Mouse (Mus musculus): ENCODE measurements around the gene Dhx35. TPM values are rescaled to one million over a fixed set of nuclear protein-coding genes. Genes with fewer than 3 reads are reported as not detected.

Gene Dhx35
- total RNA-seq, 2 experiments from 2014 or later: 23.7 to 24.3 TPM

DNA sequence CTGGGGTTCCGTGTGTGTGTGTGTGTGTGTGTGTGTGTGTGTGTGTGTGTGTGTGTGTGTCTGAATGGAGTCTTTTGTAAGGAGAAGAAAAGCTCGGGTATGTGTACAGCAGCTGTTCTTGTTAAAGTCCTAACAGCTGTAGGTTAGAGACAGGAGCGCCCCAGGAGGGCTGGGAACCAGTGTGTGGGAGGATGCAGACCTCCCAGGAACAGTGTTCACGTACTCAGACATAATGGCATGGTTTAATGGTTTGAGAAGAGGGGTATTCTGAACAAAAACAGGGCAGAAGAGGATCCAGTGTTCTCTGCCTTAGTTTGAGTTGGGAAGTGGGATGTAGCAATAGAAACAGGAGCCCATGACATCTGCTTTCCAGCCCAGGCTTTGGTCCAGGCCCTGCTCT is 4.7 kb downstream of the Dhx35 start:
- DNase-seq: no peak
- intact Hi-C loops (cut with DNase I): no loop called here

DNA sequence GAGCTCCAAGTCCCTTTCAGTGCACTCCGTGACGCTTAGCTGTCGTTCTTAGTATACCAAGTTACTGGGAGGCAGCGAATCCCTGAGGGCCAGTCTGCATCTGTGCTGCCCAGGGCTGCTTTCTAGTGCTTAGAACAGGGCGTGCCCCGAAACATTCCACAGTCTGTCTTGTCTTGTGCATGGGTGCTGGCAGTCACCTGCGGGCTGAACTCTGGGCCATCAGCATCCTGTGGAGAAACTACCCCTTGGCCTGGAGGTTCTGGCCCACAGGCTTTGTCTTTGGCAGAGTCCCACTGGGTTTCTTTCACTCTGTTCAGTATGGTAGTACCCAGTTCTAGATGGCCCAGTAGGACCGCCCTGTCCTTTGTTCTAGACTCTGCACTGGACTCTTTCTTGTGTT is 6.2 kb downstream of the Dhx35 start:
- DNase-seq: no peak
- intact Hi-C loops (cut with DNase I): no loop called here

DNA sequence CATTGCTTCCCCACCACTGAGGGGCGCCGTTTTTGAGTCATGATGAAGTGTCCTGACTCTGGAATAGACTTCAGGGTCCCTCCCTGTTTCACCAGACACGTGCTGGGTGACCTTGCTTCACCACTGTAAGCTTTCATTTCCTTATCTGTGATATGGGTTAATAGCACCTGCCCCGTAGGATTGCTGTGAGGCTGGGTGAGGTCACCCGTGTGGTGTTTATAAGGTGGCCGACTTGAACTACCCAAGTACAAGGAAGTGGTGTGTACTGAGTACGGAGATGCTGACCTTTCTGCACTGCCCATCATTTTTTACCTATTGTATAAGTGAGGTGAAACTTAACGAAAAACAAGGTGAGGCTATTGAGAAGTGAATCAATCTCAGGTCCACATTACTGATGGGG is 9.0 kb downstream of the Dhx35 start:
- intact Hi-C loops (cut with DNase I): no loop called here
- DNase-seq: no peak

DNA sequence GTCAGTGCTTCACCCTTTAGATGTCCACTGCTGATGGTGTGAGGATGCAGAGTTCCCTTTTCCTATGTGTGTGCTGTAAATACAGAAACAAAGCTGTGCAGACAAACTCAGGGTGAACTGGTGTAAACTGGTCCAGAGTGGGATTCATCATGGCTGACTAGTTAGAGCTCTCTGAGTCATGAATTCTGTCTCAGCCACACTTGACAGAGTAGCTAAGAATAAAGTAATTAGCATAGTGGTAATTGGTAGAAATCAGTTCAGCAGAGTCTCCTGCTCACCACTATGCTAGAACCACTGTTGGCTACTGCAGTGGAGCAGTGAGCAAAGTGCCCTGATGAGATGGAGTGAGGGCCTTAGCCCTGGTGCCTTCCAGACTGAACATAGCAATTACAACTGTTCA is 21.1 kb downstream of the Dhx35 start:
- intact Hi-C loops (cut with DNase I): no loop called here
- no peak for DNase-seq

DNA sequence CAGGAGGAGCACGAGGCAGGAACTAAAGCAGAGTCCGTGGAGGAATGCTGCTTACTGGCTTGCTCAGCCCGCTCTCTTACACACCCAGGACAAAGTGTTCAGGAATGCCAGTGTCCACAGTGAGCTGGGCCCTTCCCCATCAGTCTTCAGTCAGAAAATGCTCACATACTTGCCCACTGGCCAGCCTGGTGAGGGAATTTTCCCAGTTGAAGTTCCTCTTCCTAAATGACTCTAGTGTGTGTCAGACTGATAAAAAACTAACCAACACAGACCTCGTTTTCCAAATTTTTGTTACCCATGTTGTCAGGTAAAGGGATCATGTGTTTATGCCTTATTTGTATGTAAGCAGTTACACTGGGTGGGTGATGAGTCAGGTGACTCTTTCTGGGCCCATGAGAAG is 21.6 kb downstream of the Dhx35 start:
- intact Hi-C loops (cut with DNase I): no loop called here
- no peak for DNase-seq

DNA sequence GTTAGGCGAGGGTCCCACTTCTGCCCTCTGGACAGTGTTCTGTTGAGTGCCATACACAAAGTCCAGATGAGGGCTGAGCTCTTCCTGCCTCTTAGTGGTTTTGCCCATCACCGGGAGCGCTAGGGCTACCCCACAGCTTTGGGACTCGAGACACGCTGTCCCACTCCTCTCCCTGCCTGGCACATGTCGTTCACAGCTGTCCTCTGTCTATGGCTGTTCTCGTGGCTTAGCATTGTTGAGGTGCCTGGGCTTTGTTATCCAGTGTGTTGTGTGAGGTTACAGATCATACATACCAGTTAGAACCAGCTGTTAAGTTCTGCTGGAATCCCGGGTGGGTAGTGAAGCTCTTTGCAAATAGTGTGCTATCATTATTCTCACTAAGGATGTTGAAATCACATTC is 23.1 kb downstream of the Dhx35 start:
- intact Hi-C loops (cut with DNase I): no loop called here
- no peak for DNase-seq

DNA sequence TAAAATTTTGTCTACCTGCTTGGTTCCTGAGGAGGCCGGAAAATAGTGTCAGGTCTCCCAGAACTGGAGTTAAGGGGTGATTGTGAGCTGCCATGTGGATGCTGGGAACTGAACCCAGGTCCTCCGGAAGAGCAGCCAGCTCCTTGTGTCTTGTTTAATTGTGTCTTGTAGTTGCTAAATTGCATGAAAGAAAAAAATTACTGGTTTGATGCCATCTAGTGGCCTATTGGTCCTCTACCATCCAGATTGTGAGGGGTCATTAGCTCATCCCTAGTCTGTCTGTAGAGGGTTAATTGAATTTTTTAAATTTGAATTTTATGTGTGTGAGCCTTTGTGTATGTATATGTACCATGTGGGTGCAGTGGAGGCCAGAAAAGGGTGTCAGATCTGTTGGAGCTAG is 33.5 kb downstream of the Dhx35 start:
- intact Hi-C loops (cut with DNase I): no loop called here
- DNase-seq: no peak

DNA sequence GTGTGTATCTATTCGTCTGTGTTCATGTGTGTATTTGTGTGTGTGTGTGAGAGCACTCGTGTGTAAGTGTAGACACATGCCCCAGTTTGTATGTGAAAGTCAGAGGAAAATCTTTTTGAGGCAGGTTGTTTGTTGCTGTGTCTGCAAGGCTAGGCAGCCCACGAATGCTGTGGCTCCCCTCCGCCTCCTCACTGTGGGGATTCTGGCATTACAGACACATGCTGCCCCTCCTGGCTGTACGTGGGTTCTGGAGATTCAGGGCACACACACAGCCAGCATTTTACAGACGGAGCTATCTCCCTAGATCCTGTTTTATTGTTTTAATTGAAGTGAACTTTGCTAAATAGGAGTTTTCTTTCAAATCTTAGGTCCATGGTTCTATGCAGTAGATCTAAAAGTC is 35.1 kb downstream of the Dhx35 start:
- intact Hi-C loops (cut with DNase I): no loop called here
- no peak for DNase-seq

DNA sequence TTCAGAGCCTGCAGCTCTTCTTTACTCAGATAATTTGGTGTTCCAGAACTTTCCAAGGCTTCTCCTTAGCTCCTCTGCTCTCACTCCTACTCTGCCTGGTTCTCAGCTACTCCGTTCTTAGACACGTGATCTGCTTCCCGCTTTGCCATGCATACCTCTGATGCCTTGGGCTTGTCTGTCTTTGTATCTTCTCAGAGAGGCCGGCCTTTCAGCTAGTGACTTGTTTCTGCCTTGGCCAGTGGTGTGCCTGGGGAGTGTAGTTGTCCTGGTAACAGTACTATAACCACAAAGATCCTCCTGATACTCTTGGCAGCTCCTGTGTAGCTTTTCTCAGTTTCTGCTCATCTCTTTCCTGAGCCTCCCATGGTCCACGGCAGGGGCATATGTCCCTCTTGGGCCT is 38.6 kb downstream of the Dhx35 start:
- intact Hi-C loops (cut with DNase I): no loop called here
- no peak for DNase-seq

DNA sequence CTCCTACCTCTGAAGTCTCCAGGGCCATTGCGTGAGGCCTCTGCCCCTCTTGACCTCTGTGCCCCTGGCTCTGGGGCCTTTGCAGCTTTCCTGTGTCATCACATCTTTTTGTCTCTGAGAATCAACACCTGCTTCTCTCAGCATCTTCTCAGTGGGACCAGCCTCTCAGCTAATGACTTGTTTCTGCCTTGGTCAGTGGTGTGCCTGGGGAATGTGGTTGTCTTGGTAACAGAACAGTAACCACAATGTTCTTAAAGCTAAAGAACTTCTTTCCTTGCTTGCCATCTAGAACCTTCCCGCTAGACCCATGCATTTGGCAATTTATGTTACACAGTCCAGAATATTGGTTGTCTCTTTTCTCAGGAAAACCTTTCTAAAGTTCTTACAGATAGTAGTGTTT is 39.0 kb downstream of the Dhx35 start:
- no peak for DNase-seq
- intact Hi-C loops (cut with DNase I): no loop called here

DNA sequence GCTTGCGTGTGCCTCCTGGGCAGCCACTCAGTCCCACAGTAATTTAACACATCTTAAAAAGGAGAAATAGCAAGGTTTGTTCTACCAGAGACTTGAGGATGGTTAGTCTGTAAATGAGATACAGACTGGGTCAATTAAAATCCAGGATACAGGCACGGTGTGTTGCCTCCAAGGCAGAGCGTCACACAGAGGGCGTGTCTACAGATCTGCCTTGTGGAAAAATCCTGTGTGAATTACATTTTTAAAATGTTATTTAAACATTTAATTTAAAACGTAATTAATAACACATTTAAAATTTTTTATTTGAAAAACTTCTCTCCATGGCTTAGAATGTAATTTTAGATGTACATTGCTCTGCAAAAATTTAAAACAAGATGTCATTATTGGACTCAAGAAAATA is 48.7 kb downstream of the Dhx35 start:
- no peak for DNase-seq
- intact Hi-C loops (cut with DNase I): no loop called here

DNA sequence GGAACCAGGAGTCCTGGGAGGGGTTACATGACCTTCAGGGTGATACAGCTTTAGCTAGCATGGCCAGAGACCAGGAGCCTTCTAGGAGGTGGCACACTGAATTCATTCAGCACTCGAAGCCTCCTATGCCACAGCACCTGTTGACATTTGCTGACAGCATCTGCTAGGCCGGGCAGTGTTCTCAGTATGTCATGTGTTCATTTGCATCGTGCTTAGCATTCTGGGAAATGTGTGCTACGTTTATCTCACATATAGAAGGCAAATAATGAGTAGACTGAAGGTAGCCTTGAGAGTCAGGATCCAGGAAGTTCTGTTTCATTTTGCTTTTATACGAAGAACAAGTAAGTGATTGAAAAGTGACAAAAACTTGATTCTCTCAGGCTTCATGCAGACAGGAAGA is 50.4 kb downstream of the Dhx35 start:
- intact Hi-C loops (cut with DNase I): no loop called here
- no peak for DNase-seq

DNA sequence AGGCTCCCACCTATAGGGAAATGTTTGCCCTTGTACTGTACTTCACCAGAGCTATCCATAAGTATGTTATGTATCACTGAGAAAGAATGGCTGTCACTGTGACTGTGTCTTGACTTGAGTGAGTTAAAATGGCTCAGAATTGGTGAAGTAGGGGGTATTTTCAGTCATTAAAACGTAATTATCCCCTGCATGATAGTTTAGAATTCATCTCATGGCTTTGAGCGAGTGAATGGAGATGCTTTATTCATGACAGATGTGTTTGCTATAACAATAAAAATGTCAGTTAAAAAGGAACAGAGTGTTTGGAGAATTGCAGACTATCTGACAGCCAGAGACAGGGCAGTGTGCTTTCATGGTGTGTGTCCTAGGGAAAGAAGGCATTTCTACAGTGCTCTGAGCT is 51.6 kb downstream of the Dhx35 start:
- intact Hi-C loops (cut with DNase I): no loop called here
- no peak for DNase-seq

DNA sequence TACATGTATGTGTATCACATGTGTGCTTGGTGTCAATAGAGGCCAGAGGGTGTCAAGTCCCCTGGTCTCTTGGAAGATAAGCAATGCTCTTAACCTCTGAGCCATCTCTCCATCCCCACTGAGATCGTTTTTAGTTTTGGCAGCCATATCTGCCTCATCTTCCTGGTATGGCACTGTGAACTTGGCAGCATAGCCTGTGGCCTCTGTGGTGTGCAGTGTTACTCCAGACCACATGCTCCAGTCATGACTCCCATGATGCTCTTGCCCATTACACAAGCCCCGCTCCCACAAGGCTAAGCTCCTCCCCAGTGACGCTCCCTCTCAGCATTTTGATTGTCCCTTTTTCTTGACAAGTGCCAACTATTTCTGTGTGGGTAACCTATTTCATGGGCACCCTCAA is 53.4 kb downstream of the Dhx35 start:
- intact Hi-C loops (cut with DNase I): no loop called here
- DNase-seq: peak; percentile 39

DNA sequence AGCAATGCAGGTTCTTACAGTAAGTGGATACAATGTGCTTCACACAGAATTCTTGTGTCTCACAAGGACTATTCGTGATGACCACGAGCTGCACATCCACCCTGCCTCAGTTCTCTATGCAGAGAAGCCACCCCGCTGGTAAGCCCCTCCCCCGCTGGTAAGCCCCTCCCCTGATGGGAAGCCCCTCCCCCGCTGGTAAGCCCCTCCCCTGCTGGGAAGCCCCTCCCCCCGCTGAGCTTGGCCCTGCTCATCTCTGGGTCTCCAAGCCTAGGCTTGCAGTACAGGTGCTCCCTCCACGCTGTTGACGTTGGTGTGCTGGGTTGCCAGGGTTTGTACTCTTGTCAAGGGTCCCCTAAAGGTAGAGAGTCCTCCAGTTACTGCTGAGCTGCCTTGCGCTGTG is 54.8 kb downstream of the Dhx35 start:
- intact Hi-C loops (cut with DNase I): no loop called here
- no peak for DNase-seq

DNA sequence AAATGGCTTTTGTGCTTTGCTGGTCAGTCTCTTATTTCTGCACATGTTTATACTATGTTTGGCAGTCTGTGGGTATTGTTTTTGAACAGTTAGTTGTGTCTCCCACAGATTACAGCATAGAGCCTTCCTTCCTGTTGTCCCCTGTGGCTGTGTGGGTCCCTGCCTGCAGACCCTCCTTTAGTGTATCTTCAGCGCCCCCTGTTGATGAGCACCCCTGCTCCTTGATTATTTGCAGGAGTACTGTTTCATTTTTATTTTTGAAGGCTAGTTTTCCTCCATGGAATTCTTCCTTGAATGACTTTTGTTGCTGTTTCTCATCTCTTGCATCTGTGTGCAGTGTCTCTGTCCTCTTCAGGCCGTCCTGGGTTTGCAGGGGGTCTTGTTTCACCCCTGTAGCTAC is 58.0 kb downstream of the Dhx35 start:
- peak; percentile 62 for DNase-seq
- intact Hi-C loops (cut with DNase I): no loop called here

DNA sequence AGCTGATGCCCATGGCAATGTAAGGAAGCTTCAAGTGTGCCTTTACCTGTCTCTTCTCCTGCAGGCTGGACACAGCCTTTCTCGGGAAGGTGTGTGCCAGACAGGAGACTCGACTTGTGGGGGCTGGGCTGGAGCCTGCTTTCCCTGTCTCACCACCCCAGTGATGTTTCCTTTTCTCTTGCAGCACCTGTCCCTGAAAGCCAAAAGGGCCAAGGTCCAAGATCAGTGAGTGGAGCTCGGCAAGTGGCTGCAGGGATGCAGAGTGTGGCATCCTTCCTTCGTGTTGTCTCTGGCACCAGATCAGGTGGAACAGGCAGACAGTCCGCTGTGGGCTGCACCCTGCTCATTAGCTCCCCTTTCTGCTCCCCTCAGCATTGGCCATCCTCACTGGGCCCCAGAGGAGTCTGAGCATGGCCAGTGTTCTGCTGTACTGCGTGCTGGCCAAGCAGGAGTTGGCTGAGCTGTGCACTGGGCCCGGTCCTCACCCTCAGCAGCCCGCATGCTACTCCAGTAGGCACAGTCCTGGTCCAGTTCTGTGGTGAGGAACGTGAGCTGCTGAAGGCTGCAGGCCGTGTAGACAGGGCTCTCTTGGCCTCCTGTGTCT is 62.4 kb downstream of the Dhx35 start:
- intact Hi-C loops (cut with DNase I): no loop called here
- DNase-seq: no peak

DNA sequence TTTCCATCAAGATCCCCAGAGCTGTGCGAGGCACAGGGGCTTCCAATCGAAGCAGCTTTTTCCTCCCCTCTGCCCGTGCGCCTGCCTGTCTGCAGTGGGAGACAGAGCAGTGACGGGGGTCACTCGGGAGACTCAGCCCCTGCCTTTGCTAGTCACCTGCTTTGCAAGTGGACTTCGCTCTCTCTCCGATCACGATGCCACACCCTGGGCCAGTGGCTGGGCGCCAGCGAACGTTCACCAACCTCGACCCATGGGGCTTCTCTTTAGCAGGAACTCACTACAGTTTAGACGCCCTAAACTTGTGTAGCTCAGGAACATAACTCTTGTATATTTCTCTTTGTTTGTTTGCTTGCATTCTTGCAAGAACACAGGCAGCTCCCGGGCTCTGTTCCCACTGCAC is 63.0 kb downstream of the Dhx35 start:
- no peak for DNase-seq
- intact Hi-C loops (cut with DNase I): no loop called here

DNA sequence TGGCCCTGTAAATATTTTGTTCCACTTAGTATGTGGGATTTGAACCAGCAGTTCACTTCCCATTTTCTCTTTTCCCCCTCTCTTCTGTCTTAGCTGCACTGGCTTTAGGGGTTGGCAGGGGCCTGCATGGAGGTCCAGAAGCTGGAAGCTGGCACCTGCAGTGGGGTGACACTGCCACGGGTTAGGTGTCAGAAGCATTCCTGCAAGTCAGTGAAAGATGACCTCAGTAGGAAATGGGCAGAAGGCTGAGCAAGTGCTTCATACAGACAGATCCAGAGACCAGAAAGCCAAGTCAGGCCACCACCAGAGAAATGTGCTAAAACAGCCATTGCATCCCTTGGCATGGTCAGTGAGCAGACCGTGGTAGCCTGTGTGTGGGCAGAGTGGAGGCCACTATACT is 66.5 kb downstream of the Dhx35 start:
- intact Hi-C loops (cut with DNase I): loop anchor here (5.0 to 10.0 kb wide), 2 partner anchors 99 to 216 kb away; no protein-coding TSS in a partner anchor
- no peak for DNase-seq

DNA sequence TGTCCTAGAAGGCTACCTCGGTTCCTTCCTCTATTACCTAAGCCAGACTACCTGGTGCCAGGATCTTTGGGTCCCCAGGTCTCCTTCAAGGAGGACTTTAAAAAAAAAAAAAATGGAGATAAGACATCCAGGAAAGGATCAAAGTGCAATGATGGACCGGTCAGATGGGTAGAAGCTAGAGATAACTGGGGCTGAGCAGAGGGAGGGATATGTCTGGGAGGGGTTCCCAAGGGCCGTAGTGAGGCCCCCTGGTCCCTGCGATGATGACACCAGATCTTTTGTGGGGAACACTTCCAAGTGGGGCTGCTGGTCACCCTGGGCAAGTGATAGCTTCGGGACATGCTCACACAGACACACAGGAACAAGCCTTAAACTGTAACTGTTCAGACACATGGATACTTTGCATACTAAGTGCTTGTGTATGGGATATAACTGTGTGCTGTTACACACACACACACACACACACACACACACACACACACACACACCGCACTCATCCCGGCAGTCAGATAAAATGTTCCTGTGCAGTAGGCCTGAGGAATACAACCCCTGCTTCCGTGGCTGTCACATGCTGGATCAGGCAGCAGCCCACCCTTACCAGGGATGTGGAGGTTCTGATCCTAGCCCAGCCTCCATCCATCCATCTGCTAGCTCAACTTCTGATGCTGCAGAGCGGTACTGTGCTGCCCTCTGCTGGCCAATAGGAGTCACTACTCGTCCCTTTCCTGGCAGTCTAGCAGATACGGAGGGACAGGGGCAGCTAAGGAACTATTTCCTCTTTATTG is 68.9 kb downstream of the Dhx35 start:
- intact Hi-C loops (cut with DNase I): loop anchor here (5.0 to 10.0 kb wide), 2 partner anchors 101 to 219 kb away; no protein-coding TSS in a partner anchor
- DNase-seq: peak; percentile 75

DNA sequence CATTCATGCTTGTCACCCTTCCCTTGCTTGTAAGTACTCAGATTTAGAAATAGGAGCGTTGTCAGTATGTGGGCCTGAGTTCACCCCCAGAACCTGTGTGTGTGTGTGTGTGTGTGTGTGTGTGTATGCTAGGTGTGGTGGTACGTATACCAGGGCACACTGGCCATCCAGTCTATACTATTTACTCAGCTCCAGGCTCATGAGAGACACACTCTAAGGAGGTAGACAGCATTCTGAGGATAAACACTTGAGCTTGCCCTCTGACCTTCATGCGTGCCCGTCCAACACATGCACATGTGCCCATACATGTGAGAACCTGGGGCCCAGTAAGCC is 69.5 kb downstream of the Dhx35 start:
- intact Hi-C loops (cut with DNase I): loop anchor here (5.0 to 10.0 kb wide), 2 partner anchors 102 to 219 kb away; no protein-coding TSS in a partner anchor
- no peak for DNase-seq

DNA sequence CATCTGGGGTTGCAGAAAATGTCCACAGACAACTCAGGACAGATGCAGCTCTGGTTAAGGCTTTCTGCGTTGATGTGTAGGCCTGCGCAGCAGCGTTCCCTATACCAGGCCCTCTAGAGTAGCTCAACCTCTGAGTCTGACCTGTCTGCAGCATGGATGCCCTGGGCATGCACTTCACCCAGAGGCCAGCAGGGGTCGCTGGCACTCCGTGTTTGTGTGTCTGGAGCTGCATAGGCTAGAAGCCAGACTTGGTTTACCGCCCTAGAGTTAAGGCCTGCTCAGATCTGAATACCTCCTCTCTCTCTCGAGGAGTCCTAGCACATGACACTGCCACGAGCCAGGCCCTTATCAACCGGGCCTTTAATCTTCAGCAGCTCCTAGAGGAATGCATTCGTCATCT is 70.8 kb downstream of the Dhx35 start:
- intact Hi-C loops (cut with DNase I): loop anchor here (5.0 to 10.0 kb wide), 2 partner anchors 221 to 1727 kb away; no protein-coding TSS in a partner anchor
- DNase-seq: peak; percentile 85

DNA sequence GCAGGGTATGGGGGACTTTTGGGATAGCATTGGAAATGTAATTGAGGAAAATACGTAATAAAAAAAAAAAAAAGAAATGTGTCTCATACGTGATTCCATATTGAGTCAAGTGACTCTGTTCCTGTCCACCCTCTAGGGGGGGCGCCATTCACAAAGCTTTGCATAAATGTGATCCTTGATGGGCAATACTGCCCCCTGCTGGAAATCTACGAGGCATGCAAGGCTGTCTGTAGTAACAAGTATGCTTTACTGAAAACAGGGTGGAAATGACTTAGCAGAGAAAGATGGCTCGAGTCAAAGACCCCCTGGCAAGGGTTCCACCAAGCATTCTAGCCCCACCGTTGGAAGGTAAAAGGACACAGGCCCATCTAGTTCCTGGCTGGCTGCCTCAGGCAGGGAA is 92.0 kb downstream of the Dhx35 start:
- intact Hi-C loops (cut with DNase I): no loop called here
- DNase-seq: no peak

All from left cerebral cortex, postnatal 4 days (tissue).